Mouse (Mus musculus): Measurements from ENCODE around the gene Foxj2. TPM values are rescaled to one million over a fixed set of nuclear protein-coding genes. Genes with fewer than 3 reads are reported as not detected.

Foxj2 gene
- total RNA-seq, 2 experiments from 2014 or later = 25.7 to 28.0 TPM

DNA sequence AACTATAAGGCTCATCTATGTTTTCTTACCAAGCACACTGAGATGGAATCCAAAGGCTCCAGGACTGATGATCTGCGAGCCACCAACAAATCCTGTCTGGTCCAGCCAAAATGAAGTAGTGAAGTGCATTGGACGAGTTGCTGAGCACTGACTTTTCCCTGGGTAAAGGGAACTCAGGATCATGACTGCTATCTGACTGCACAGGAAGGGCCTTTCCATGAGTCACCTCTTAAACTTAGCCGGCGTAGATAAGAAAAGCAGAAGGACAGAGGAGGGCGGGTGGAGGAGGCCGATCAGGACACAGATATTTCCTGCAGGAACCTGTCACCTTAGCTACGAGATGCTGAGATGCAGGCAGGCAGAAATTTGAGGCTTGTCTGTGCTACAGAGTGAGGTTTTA lies 36.2 kb downstream of the Foxj2 start, which contains the start of gene C3ar1:
Gene C3ar1 (minus strand): TSS at position 207 of the 400 bp plus-strand sequence.
- intact Hi-C loops (cut with DNase I) = no loop called here
- no peak for DNase-seq (ENCODE audit: low spot score in 2 of 2)

GRCm38 (mm10) chr6:122862434-122862833 lies 42.7 kb downstream of the Foxj2 start:
- intact Hi-C loops (cut with DNase I) = no loop called here
- DNase-seq (ENCODE audit: low spot score in 2 of 2) = no peak

DNA sequence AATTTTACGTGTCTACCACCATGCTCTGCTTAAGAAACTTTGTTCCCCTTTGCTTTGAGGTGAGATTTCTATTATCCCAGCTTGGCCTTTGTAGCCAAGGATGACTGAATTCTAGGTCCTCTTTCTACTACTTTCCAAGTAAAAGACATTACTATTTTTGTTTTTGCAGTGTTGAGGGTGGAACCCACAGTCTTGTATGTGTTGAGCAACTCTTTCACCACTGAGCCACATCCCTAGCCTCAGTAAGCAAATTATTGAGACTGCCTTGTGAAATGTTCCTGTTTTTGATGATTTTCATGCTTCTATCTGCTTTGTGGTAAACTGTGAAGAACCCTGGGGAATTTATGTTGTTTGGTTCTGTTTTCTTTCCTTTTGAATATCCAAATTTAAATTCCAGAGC lies 43.2 kb downstream of the Foxj2 start:
- no peak for DNase-seq (ENCODE audit: low spot score in 2 of 2)
- intact Hi-C loops (cut with DNase I) = no loop called here

DNA sequence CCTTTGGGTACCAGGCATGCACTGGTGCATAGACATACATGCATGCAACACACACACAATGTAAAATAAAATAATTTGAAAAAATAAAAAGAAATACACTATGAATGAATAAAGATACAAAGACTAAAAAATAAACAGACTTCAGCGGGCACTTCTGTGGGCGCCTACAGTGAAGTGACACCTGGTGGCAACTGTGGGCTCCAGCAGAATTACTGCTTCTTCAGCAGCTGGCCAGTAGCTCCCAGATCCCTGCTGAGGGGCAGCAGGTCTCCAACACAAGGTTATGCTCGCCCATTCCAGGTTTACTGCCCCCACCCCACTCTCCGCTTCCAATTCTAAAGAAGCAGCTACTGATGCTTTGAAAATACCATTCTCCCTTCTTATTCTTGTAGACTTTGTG lies 48.2 kb downstream of the Foxj2 start:
- intact Hi-C loops (cut with DNase I) = no loop called here
- DNase-seq (ENCODE audit: low spot score in 2 of 2) = peak in 1 of 2 experiments; percentile 23

DNA sequence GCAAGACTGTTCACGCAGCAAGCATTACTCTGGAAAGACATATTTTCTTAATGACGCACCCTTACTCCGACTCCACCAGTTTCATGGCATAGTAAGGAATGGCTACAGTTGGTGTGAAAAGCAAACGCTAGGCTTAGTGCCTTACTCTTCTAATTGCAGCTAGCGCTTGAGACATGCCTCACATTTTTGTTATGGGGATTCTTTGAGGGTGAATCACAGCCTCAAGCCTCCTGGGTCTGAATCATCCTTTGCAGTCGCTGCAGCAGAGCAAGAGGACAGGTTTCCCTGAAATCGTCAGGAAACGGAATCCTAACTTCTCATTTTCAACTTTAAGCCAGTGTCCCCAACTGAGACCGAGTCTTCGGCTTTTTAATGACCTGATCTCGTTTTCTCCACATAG lies 50.1 kb downstream of the Foxj2 start:
- intact Hi-C loops (cut with DNase I) = loop anchor here (5.0 to 10.0 kb wide), 3 partner anchors 58 to 205 kb away; no protein-coding TSS in a partner anchor
- DNase-seq (ENCODE audit: low spot score in 2 of 2) = peak in 1 of 2 experiments; percentile 25

GRCm38 (mm10) chr6:122872800-122873199 lies 53.1 kb downstream of the Foxj2 start:
- DNase-seq (ENCODE audit: low spot score in 2 of 2) = no peak
- intact Hi-C loops (cut with DNase I) = loop anchor here (5.0 to 10.0 kb wide), 3 partner anchors 60 to 208 kb away; no protein-coding TSS in a partner anchor

DNA sequence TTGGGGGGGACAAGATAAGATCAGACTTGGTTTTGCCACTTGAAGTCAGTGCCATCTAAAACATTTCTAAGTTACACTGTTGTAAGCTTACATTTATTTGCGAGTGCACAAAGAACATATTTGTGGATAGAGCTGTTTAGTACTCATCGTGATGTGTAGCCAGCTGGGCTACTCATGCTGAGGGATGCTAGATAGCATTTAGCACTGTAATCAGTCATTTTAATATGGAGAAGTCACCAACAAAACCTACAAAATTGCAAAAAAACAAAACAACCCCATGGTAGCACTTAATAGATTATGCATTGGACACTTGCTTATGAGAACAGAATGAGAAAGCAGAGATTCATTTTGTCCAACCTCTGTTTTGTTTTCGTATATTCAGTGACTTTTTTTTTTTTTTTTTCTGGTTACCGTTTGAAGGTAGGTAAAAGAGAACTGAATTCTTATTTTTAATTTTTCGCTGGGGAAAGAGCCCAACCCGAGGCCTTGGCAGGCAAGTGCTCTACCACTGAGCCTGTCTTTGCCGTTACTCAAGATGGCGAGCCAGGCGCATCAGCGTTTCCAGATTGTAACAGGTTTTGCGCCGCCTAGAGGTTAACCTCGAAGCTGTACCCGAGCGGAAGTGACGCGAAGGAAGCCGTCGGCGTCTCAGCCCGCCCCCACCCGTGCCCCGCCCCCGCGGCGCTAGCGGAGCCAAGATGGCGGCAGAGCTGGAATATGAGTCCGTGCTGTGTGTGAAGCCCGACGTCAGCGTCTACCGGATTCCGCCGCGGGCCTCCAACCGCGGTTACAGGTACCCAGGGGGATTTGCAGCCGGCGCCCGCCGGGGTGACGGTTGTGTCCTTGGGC lies 54.4 kb downstream of the Foxj2 start, which contains the start of gene Necap1:
Gene Necap1 (plus strand): TSS at position 604 of the 849 bp plus-strand sequence.
- intact Hi-C loops (cut with DNase I) = loop anchor here (5.0 to 10.0 kb wide), 3 partner anchors 62 to 209 kb away; no protein-coding TSS in a partner anchor
- DNase-seq (ENCODE audit: low spot score in 2 of 2) = peak; percentile 99

DNA sequence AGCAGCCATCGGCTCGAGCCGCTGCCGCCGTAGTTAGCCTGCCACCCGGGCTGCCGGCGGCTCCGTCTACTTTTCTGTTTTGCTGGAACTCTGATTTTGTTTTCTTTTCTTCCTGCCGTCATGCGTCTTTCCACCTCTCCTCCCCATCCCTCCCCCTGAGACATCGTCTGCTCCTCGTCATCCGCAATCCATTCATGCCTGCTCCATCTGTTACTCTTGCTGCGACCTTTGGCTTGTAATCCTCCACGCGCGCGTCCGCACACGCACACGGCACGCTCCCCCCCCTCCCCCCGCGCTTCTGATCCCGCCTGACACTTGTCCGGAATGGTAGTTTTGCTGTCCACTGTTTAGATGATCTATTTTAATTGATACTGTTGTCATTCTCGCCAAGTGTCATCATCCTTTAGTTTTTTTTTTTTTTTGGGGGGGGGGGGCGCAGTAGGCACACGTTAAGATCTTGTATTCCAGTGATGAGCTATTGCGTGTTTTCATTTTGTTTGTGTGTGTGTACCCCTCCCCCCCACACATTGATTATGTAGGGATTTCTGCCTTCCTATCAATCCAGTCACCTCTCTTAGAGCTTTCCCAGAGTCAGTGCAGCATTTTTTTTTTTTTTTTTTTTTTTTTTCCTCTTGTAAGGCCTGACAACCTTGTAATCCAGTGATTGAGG lies 55.1 kb downstream of the Foxj2 start:
- peak in 1 of 2 experiments; percentile 49 for DNase-seq (ENCODE audit: low spot score in 2 of 2)
- intact Hi-C loops (cut with DNase I) = loop anchor here (5.0 to 10.0 kb wide), 3 partner anchors 63 to 210 kb away; no protein-coding TSS in a partner anchor

GRCm38 (mm10) chr6:122879141-122879735 lies 59.5 kb downstream of the Foxj2 start:
- intact Hi-C loops (cut with DNase I) = loop anchor here (10.0 kb wide), 2 partner anchors 134 to 214 kb away; no protein-coding TSS in a partner anchor
- no peak for DNase-seq (ENCODE audit: low spot score in 2 of 2)

DNA sequence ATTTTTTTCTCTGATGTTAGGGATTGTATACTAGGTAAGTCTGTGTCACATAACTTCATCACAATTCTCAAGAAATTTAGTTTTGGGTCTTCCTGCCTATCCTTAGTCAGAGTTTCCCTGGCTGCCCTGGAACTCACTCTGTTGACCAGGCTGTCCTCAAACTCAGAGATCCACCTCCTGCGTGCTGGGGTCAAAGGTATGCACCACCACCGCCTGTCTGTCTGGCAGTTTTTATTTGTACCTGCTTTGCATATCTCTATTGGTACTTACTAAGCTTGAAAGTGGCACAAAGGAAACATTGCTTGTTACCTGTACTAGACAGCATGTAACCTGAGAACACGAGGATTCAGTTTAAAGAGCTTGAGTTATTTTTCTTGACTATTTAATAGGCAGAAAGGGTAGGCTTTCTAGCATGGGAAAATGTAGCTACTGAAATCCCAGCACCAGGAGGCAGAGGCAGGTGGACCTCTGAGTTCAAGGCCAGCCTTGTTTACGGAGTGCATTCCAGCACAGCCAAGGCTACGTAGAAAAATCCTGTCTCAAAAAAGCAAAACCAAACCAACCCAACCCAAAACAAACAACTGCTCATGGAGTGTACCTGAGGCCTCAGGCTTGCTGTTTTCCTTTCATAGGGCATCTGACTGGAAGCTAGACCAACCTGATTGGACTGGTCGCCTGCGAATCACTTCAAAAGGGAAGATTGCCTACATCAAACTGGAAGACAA lies 60.2 kb downstream of the Foxj2 start:
- intact Hi-C loops (cut with DNase I) = loop anchor here (10.0 kb wide), 3 partner anchors 135 to 1525 kb away; no protein-coding TSS in a partner anchor
- DNase-seq (ENCODE audit: low spot score in 2 of 2) = no peak

GRCm38 (mm10) chr6:122881287-122881686 lies 61.6 kb downstream of the Foxj2 start:
- intact Hi-C loops (cut with DNase I) = loop anchor here (10.0 kb wide), 1 partner anchor 1524 kb away; no protein-coding TSS in a partner anchor
- DNase-seq (ENCODE audit: low spot score in 2 of 2) = no peak

DNA sequence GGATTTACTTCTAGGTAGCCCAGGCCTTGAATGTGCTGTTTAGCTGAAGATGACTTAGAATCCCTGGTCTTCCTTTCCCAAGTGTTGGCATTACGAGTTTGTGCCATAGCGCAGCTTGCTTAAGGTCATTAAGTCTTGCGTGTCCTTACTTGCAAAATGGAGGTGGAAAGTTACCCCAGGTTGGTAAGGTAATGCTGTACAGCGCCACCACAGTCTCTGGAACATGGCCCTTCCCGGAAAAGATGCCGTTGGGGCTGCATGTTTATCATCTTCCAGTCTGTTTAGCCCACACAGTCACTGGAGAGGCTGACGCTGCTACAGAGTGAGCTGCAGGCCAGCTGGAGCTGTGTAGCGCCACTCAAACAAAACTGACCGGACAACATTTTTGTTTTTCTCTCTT lies 63.9 kb downstream of the Foxj2 start:
- no peak for DNase-seq (ENCODE audit: low spot score in 2 of 2)
- intact Hi-C loops (cut with DNase I) = loop anchor here (10.0 kb wide), 1 partner anchor 1521 kb away; no protein-coding TSS in a partner anchor

- no peak for DNase-seq (ENCODE audit: low spot score in 2 of 2)
- intact Hi-C loops (cut with DNase I) = loop anchor here (10.0 kb wide), 1 partner anchor 1515 kb away; no protein-coding TSS in a partner anchor
Observed at GRCm38 (mm10) chr6:122889599-122889998, 69.9 kb downstream of the Foxj2 start.

GRCm38 (mm10) chr6:122892442-122893049 lies 72.8 kb downstream of the Foxj2 start:
- DNase-seq (ENCODE audit: low spot score in 2 of 2) = peak; percentile 75 to 84
- intact Hi-C loops (cut with DNase I) = loop anchor here (1.0 to 10.0 kb wide), 4 partner anchors 113 to 1482 kb away; no protein-coding TSS in a partner anchor

Data from left cerebral cortex, postnatal 14 days (tissue).